Mouse (Mus musculus) heart, embryonic 10.5 days (tissue): ENCODE measurements around the gene Myo6. TPM values are rescaled to one million over a fixed set of nuclear protein-coding genes. Genes with fewer than 3 reads are reported as not detected.
A peak's percentile ranks its signal among the peaks of the same experiment; 100 is the strongest.

Experiments
- DNase-seq: peaks from one replicate; pipeline ENCODE4 v3.0.0-alpha.2; 2017; ENCODE audit warnings: low spot score
- H3K27ac ChIP-seq: fragments of 300-500 bp; sonication (generic); 2 replicates; pipeline ENCODE4 v1.5.1; 2016; ENCODE audit warnings: mild to moderate bottlenecking
- H3K27me3 ChIP-seq: fragments of 300-500 bp; sonication (generic); 2 replicates; pipeline ENCODE4 v1.6.1; 2016; ENCODE audit warnings: mild to moderate bottlenecking; ENCODE audit not compliant: poor library complexity, insufficient read depth, severe bottlenecking
- H3K36me3 ChIP-seq: fragments of 300-500 bp; sonication (generic); 2 replicates; pipeline ENCODE4 v1.6.1; 2016; ENCODE audit warnings: mild to moderate bottlenecking, moderate library complexity
- H3K4me1 ChIP-seq: fragments of 300-500 bp; sonication (generic); 2 replicates; pipeline ENCODE4 v1.6.1; 2016; ENCODE audit warnings: mild to moderate bottlenecking
- H3K4me3 ChIP-seq: fragments of 300-500 bp; sonication (generic); 2 replicates; pipeline ENCODE4 v1.5.1; 2016; ENCODE audit warnings: mild to moderate bottlenecking, moderate library complexity
- H3K9me3 ChIP-seq: fragments of 300-500 bp; sonication (generic); 2 replicates; pipeline ENCODE4 v1.6.1; 2016; ENCODE audit warnings: mild to moderate bottlenecking, moderate library complexity
- WGBS: fragments of 180-500 bp; shearing (Covaris S2); methylation state at CpG from one replicate; pipeline ENCODE4 v1.1.7; 2016; 5-methylcytosine and 5-hydroxymethylcytosine counted together
- polyA plus RNA-seq: library from polyadenylated mRNA; unstranded; fragments of >200 nt; fragmentation: Nextera tagmentation; extraction: Ambion mirVana; gene quantifications from 2 replicates; pipeline ENCODE4 v1.2.1, GENCODE M21; 2016

The Myo6 gene
- polyA plus RNA-seq, 1 experiment from 2014 or later, result 9.8 TPM

DNA sequence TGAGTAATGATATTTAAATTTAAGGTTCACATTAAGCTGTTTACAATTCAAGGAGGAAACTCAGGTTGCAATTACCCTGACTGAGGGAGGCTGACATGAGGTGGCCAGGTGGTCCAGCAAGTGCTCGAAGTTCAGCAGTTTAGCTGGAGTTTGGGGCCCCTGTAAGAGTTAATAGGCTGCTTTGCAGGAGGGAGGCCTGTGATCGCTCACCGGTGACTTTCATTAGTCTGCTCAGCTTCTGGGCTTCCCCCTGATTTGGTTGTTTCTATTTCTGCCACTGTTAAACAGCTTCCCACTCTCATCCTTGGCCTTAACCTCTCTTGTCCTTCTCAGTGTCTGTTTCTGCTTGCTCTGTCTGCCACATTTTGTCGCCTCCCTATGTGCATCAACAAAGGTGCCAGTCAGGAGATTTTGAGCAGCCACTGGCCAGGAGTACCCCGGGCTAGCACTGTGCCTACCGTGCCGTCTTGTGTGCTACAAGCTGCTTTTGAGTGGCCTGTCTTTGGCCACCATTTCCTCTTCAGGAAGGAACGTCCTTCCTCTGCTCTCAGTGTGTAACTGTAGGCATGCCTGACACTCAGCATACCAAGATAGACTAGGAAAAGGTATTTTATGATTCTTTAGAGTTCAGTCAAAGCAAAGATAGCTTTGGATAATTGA, 97.7 kb downstream of the Myo6 start:
- Histone ChIP-seq H3K27ac (peak overlapping the region; percentile 85), H3K9me3 (no peaks in the 10 kb centered on the region), H3K4me3 (no peak overlapping the region; the same call in 1 of the 2 replicates), H3K27me3 (no peaks in the 10 kb centered on the region), H3K36me3 (peaks cover 14% of the 10 kb centered on the region), H3K4me1 (peaks cover 11% of the 10 kb centered on the region)
- no peak for DNase-seq
- 20% methylated on average over 8 of the region's 8 CpGs for WGBS

DNA sequence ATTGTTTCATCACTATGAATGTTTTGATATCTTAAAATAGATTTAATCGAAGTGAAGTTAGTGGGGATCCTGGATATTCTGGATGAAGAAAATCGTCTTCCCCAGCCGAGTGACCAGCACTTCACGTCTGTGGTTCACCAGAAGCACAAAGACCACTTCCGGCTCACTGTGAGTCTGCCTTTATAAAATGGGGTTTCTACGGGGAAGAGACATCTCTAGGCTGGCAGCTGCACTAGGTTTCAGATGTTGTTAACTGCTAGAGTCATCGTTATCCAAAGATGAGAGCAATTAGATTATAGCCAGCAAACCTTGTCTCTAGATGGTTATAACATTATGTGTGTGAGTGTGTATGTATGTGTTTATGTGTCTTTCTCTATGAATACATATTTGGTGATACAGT, 101.3 kb downstream of the Myo6 start:
- Histone ChIP-seq H3K4me1 (peaks cover 11% of the 10 kb centered on the region), H3K4me3 (no peak overlapping the region), H3K27me3 (no peaks in the 10 kb centered on the region), H3K36me3 (peaks cover 14% of the 10 kb centered on the region), H3K9me3 (no peaks in the 10 kb centered on the region), H3K27ac (no peak overlapping the region)
- 86% methylated on average over 7 of the region's 7 CpGs for WGBS
- no peak for DNase-seq

DNA sequence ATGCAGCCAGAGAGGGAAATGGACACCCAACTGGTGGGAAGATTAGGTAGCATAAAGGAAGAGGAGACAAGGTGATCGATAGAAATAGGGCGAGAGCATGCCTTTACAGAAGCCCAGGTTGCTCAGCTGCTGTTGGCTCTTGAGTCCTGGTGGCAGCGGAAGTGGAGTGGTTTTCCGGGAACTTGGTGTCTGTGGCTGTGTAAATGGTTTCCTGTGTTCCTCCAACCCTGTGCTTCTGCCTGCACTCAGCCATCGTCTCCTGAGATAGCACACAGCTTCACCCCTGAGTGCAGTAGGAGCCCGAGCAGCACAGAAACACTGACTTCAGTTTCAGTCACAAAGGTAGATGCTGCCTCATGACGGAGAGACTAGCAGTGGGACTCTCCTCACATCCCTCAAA, 101.7 kb downstream of the Myo6 start:
- Histone ChIP-seq H3K9me3 (no peaks in the 10 kb centered on the region), H3K27ac (no peak overlapping the region), H3K4me1 (peaks cover 11% of the 10 kb centered on the region), H3K27me3 (no peaks in the 10 kb centered on the region), H3K36me3 (peaks cover 14% of the 10 kb centered on the region), H3K4me3 (no peak overlapping the region)
- WGBS, result 74% methylated on average over 7 of the region's 7 CpGs
- no peak for DNase-seq

DNA sequence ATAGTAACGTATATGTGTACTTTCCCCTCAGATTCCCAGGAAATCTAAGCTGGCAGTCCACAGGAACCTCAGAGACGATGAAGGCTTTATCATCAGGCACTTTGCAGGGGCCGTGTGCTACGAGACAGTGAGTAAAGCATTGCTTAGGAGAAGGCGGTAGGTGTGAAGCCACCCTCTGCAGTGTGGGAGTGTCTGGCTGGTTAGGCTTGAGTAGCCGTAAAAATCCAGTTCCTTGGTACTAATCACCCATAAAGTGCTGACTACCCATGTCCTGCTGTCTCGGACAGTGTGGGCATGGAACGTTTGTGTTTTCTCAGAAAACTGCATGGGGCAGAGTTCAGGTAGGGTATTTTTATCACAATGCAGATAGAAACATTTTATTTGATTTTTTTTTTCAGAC, 104.8 kb downstream of the Myo6 start:
- no peak for DNase-seq
- no peaks in the 10 kb centered on the region for H3K9me3 ChIP-seq
- H3K36me3 ChIP-seq, result peaks cover 7% of the 10 kb centered on the region
- H3K4me3 ChIP-seq, result no peak overlapping the region
- no peaks in the 10 kb centered on the region for H3K4me1 ChIP-seq
- WGBS, result 49% methylated on average over 8 of the region's 8 CpGs
- no peaks in the 10 kb centered on the region for H3K27me3 ChIP-seq
- H3K27ac ChIP-seq, result no peak overlapping the region

DNA sequence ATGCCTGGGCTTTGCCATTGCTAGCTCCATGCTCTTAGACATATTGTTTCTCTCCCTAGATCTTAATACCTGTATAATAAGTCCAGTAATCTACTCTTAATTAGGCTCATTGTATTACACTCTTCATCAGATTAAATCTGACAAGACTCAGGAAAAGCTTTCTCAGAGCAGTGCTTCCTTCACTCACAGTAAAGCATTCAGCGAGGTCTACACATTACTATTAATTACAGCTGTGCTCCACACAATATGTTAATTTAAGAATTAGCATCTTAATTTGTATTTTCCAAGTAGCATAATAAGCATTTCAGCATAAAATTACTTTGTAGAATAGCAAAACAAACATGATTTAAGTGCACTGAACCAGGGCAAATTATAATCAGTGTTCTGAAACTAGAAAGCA, 108.1 kb downstream of the Myo6 start:
- no peak for DNase-seq
- Histone ChIP-seq H3K27ac (no peak overlapping the region), H3K4me3 (no peak overlapping the region), H3K27me3 (no peaks in the 10 kb centered on the region), H3K9me3 (no peaks in the 10 kb centered on the region), H3K4me1 (peaks cover 11% of the 10 kb centered on the region), H3K36me3 (peaks cover 6% of the 10 kb centered on the region; the same call in 1 of the 2 replicates)
- WGBS, result 80% methylated on average over 1 of the region's 1 CpGs

DNA sequence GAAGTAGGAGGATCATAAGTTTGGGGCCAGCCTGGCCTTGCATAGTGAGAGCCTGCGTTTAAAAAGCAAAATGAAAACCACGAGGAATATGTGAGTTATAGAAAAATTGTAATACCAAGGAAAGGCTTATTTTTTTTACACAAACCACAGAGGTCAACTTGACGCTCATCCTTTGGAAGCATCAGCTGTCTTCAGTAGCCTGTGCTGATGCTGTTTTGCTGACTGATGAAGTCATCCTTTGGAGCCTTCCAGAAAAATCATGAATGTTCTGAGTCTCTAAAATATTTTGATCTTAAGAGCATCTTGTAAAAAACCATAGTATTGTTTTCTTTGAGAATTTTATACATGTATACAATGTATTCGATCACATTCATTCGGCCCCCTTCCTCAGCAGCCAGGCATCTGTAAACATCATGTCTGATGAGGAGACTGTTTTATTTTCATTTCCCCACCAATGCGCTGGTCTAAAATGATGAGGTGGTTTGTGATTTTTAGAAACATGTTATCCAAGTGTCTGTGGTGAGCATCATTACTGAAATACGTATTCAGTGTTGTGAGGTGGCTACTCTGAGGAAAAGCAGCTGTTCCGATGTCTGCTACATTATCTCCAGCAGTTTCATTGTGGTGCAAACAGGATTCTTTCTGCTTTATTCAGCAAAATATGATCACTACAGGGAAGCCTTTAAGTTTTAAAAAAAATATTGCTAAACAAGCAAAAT, 110.4 kb downstream of the Myo6 start:
- Histone ChIP-seq H3K27ac (no peak overlapping the region), H3K27me3 (no peaks in the 10 kb centered on the region), H3K4me1 (peaks cover 12% of the 10 kb centered on the region), H3K9me3 (no peaks in the 10 kb centered on the region), H3K4me3 (no peak overlapping the region), H3K36me3 (peaks cover 6% of the 10 kb centered on the region; the same call in 1 of the 2 replicates)
- DNase-seq, result no peak
- WGBS, result 88% methylated on average over 8 of the region's 8 CpGs

DNA sequence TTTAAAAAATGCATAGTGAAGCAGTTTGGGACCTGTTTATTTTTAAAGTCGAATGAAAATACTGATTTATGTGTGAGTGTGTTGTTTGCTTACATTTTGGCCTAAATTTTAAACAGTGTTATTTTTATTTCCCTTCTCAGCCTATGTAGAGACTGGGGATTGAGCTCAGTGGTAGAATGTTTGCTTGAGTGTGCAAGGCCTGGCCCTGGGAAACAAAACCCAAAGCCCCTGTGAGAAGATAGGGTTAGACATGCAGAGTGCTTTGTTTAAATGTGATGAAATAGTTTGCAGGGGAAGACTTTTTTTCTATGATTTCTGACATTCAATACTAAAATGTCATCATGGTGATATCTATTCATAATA, 110.9 kb downstream of the Myo6 start:
- H3K4me3 ChIP-seq, result no peak overlapping the region
- H3K27ac ChIP-seq, result no peak overlapping the region
- peaks cover 6% of the 10 kb centered on the region; the same call in 1 of the 2 replicates for H3K36me3 ChIP-seq
- H3K4me1 ChIP-seq, result peaks cover 12% of the 10 kb centered on the region
- WGBS, result 93% methylated on average over 1 of the region's 1 CpGs
- H3K9me3 ChIP-seq, result no peaks in the 10 kb centered on the region
- H3K27me3 ChIP-seq, result no peaks in the 10 kb centered on the region
- DNase-seq, result no peak

DNA sequence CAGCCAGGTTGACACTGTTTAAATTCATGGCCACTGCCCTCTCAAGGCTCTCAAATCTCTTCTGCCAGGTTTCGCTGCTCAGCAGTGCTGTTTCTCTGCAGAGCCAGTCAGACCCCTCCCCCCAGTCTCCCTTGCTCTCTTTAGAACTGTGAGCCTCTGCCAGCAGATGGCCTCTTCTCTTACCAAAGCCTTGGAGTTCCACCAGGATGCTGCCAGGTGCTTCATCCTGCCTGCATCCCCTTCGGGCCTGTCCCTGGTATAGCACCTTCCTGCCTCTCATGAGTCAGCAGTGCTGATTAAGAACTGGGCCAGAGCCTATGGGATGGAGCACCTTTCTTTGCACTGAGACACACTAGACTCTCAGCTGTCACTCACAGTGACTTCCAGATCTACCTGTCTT, 112.3 kb downstream of the Myo6 start:
- peaks cover 12% of the 10 kb centered on the region for H3K4me1 ChIP-seq
- H3K9me3 ChIP-seq, result no peaks in the 10 kb centered on the region
- no peak overlapping the region for H3K4me3 ChIP-seq
- peaks cover 6% of the 10 kb centered on the region; the same call in 1 of the 2 replicates for H3K36me3 ChIP-seq
- DNase-seq, result no peak
- no peak overlapping the region for H3K27ac ChIP-seq
- no peaks in the 10 kb centered on the region for H3K27me3 ChIP-seq
- WGBS, result 56% methylated on average over 2 of the region's 2 CpGs

DNA sequence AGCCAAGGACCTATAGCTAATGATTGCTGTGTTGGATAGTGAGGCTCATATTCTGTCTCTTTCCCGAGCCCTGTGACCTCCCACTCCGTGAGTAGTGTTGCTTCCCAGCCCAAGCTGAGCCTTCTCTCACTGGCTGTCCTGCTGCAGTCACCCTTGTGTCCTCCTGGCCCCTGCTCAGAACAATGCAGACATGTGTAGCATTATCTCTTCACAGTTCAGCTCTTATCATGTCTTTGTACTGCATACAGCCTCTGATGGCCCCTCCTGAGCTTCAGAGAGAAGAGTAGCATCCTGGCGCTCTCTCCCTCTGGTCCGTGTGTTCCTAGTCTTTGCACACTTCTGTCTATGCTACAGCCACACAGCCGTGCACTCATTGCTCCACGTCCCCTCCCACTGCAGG, 112.9 kb downstream of the Myo6 start:
- DNase-seq, result no peak
- 57% methylated on average over 6 of the region's 6 CpGs for WGBS
- Histone ChIP-seq H3K27me3 (no peaks in the 10 kb centered on the region), H3K4me3 (no peak overlapping the region), H3K4me1 (peaks cover 12% of the 10 kb centered on the region), H3K36me3 (peaks cover 7% of the 10 kb centered on the region; the same call in 1 of the 2 replicates), H3K27ac (no peak overlapping the region), H3K9me3 (no peaks in the 10 kb centered on the region)

DNA sequence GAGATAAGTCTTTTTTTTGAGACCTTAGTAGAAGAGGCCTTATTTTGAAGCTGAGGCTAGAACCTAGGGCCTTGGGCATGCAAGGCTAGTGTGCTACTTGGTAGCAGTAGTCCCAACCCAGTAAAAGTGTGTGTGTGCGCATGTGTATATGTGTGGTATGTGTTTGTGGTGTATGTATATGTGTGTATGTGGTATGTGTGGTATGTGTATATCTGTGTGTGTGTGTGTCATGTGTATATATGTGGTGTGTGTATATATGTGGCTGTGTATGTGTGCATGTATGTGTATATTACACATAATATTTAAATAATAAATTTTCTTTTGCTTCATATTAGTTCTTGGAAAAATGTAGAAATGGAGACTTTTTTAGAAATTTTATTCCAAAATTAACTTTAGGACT, 115.9 kb downstream of the Myo6 start:
- no peak overlapping the region for H3K4me3 ChIP-seq
- H3K36me3 ChIP-seq, result peaks cover 20% of the 10 kb centered on the region
- no peak overlapping the region for H3K27ac ChIP-seq
- 91% methylated on average over 1 of the region's 1 CpGs for WGBS
- H3K9me3 ChIP-seq, result no peaks in the 10 kb centered on the region
- H3K27me3 ChIP-seq, result no peaks in the 10 kb centered on the region
- no peak for DNase-seq
- H3K4me1 ChIP-seq, result peaks cover 12% of the 10 kb centered on the region

DNA sequence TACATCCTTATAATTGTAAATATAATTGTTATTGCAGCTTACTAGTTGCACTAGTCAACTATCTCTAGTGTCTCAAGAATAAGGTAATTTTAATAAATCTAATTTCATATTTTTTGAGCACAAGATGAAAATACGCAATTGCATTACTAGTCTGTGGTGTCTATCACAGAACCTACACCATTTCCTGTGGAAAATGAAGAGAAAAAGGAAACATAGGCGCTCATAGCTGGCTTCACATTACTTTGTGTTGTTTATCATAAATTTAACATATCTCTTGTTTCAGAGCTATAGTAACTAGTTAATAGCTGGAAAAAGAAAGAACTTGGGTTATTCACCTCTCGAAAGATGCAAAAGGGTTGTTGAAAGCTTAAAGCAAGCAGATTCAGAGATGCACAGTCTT, 117.6 kb downstream of the Myo6 start:
- Histone ChIP-seq H3K4me3 (no peak overlapping the region), H3K36me3 (peaks cover 14% of the 10 kb centered on the region), H3K27ac (no peak overlapping the region), H3K27me3 (no peaks in the 10 kb centered on the region), H3K4me1 (peaks cover 6% of the 10 kb centered on the region), H3K9me3 (no peaks in the 10 kb centered on the region)
- 88% methylated on average over 3 of the region's 3 CpGs for WGBS
- DNase-seq, result no peak

DNA sequence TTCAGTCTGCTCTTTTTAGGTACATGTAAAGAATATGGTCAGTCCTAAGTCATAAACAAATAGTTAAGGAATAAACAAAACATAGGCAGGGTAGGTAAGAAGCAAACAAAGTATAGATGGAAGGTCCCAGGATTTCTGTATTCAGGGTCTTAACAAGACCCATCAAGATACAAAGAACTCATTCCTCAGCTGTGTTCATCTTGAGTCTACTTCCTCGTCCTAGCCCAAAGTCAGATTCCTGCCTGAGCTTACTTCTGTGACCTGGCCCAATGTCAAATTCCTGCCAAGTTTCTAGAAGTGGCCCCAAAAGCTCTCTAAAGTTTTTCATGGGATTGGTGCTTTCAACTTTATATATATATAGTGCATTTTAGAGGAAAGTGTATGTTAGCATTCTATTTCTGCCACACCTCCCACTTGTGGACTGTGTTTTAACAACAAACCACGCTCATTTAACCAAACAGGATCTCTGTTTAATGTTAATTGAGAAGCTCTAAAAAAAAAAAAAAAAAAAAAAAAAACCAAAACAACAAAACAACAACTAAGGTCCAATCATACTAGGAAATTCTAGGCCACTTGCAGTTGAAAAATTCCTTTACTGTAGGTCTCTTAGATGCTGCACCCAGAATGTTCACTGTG, 119.8 kb downstream of the Myo6 start:
- peaks cover 24% of the 10 kb centered on the region for H3K36me3 ChIP-seq
- no peak for DNase-seq
- no peaks in the 10 kb centered on the region for H3K9me3 ChIP-seq

DNA sequence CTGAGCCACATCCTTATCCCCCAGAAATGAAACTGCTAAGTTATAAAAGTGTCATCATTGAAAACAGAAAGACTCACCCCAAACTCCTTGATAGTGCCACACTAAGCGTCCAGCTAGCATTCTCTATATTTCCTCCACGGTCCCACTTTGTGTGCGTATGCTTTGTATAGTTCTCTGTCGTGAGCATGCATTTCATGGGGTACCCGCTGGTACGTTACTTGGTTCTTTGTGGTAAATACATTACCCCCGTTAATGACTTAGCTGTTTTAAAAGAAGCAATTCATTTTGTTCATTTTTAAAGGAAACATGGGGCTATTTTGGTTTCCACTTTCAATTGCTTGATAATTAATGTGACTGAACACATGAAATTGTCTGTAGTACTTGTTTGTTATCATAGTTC, 122.0 kb downstream of the Myo6 start:
- 88% methylated on average over 7 of the region's 7 CpGs for WGBS
- Histone ChIP-seq H3K36me3 (peaks cover 27% of the 10 kb centered on the region), H3K27me3 (no peaks in the 10 kb centered on the region), H3K4me1 (no peaks in the 10 kb centered on the region), H3K9me3 (no peaks in the 10 kb centered on the region), H3K4me3 (no peak overlapping the region), H3K27ac (no peak overlapping the region)
- no peak for DNase-seq

More for the DNA sequence above, 119.8 kb downstream of the Myo6 start:
- H3K27me3 ChIP-seq, result no peaks in the 10 kb centered on the region
- no peak overlapping the region for H3K27ac ChIP-seq
- 78% methylated on average over 2 of the region's 2 CpGs for WGBS
- H3K4me1 ChIP-seq, result no peaks in the 10 kb centered on the region
- H3K4me3 ChIP-seq, result no peak overlapping the region
